In genomic region chr3:49093818-49094680, GRCm38 (mm10) we compare ENCODE assay signal across 8 mouse cellular contexts.
A peak's percentile ranks its signal among the peaks of the same experiment; 100 is the strongest.
DNase-seq lines count a peak whose midpoint lies in the region; ATAC-seq lines count a peak whose summit lies in the region.

No protein-coding gene starts in this region.

- H3K9me3 ChIP-seq in limb, embryonic 10.5 days (replicated peaks): no peaks in the 10 kb centered on the region
- H3K9me3 ChIP-seq in neural tube, embryonic 13.5 days: no peaks in the 10 kb centered on the region

- no peak overlapping the region for H3K4me2 ChIP-seq in neural tube, embryonic 13.5 days

- DNase-seq in heart, adult 9 months (ENCODE audit: low spot score in 2 of 2): peak; percentile 1 to 27
- DNase-seq in heart, postnatal 25 days (ENCODE audit: low spot score): no peak
- peak; percentile 69 for DNase-seq in embryo, embryonic 10 days (ENCODE audit: low spot score)
- peak; percentile 42 for DNase-seq in gastrocnemius, postnatal 10 days
- DNase-seq in kidney, adult 8-10 months: peak; percentile 14 to 45
- DNase-seq in limb, embryonic 10.5 days (ENCODE audit: low spot score): peak; percentile 51
- peak; percentile 24 for DNase-seq in urinary bladder, postnatal 25 days (ENCODE audit: low spot score)

- H3K4me3 ChIP-seq in limb, embryonic 10.5 days: no peak overlapping the region
- H3K4me3 ChIP-seq in neural tube, embryonic 13.5 days: no peak overlapping the region

- no peaks in the 10 kb centered on the region for H3K27me3 ChIP-seq in limb, embryonic 10.5 days (ENCODE audit: low read depth, poor library complexity, severe bottlenecking)
- no peaks in the 10 kb centered on the region for H3K27me3 ChIP-seq in neural tube, embryonic 13.5 days

- ATAC-seq in neural tube, embryonic 13.5 days (ENCODE audit: low read depth): peak; percentile 83

- H3K36me3 ChIP-seq in limb, embryonic 10.5 days: no peaks in the 10 kb centered on the region
- H3K36me3 ChIP-seq in neural tube, embryonic 13.5 days: no peaks in the 10 kb centered on the region

- no peak overlapping the region for H3K9ac ChIP-seq in neural tube, embryonic 13.5 days

- WGBS in limb, embryonic 10.5 days: 42% methylated on average over 11 of the region's 11 CpGs
- WGBS in neural tube, embryonic 13.5 days: 29% methylated on average over 11 of the region's 11 CpGs

- intact Hi-C loops in heart, postnatal 25 days (cut with DNase I): loop anchor here (1.0 to 5.0 kb wide), 4 partner anchors 983 to 1813 kb away; no protein-coding TSS in a partner anchor

- H3K27ac ChIP-seq in limb, embryonic 10.5 days: no peak overlapping the region
- no peak overlapping the region for H3K27ac ChIP-seq in neural tube, embryonic 13.5 days (replicated peaks)

- no peaks in the 10 kb centered on the region for H3K4me1 ChIP-seq in limb, embryonic 10.5 days
- H3K4me1 ChIP-seq in neural tube, embryonic 13.5 days (replicated peaks): 0 out of 2 replicates have a peak, but pooled peaks cover 3% of the 10 kb centered on the region
